Mouse (Mus musculus): ENCODE results near the gene Acot8.
"Not testable (repeated sequence)": the region's sequence is repeated elsewhere in the genome, so short reads cannot be mapped to it uniquely, and the experiment has no call there.

The Acot8 gene

DNA sequence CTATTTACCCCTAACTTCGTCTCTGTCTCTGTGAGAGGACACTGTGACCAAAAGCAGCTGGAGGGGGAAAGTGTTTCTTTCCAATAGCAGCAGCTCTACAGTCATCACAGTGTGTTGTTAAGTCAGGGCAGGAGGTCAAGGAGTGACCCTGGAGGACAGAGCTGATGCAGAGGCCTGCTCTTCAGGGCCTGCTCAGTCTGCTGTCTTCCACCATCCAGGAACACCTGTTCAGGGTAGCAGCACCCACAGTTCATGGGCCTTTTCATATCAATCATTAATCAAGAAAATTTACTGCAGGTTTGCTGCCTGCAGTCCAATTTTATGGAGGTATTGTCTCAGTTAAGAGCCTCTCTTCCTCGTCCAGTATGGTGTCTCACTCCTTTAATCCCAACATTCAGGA, 8.9 kb upstream of the Acot8 start:
- in situ Hi-C loops (cut with MboI, MseI), result no loop called here

GRCm38 (mm10) chr2:164806614-164807013, 1.9 kb upstream of the Acot8 start:
- in situ Hi-C loops (cut with MboI, MseI), result no loop called here

DNA sequence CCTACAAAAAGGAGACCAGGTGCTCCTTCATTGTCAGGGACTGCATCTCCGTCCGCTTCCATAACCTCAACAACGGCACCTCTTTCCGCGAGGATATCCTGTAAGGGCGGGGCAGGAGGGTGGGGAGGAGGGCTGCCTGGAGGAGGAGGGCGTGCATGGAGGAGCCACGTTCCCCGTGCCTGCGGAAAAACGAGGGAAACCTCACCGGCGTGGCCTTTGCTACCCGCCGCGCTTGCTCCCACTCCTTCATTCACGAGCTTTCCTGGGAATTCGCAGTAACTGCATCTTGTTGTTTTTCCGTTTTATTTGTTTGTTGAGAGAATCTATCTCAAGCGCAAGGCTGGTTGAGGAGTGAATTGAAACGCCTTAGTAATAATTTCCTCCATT, 643 bp upstream of the Acot8 start:
- in situ Hi-C loops (cut with MboI, MseI), result no loop called here

DNA sequence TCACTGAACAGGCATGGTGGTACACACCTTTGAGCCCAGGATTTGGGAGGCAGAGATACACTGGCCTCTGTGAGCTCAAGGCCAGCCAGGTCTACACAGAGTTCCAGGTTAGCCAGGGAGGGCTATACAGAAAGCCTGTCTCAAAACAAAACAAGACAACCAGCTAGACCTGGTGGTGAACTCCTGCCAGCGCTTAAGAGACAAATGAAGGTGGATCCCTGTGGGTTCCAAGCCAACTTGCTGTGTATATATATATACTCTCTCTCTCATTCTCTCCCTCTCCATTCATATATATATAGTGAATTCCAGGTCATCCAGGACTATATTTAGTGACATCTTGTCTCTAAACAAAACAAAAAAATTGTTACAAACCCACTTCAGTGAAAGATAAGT, 765 bp downstream of the Acot8 start:
- in situ Hi-C loops (cut with MboI, MseI), result no loop called here

GRCm38 (mm10) chr2:164803201-164803920, 1.3 kb downstream of the Acot8 start:
- in situ Hi-C loops (cut with MboI, MseI), result no loop called here

- in situ Hi-C loops (cut with MboI, MseI), result no loop called here
Measured at GRCm38 (mm10) chr2:164800252-164801004, 4.3 kb downstream of the Acot8 start.

- in situ Hi-C loops (cut with MboI, MseI), result not testable (repeated sequence)
Measured at GRCm38 (mm10) chr2:164798554-164798953, 6.1 kb downstream of the Acot8 start.

DNA sequence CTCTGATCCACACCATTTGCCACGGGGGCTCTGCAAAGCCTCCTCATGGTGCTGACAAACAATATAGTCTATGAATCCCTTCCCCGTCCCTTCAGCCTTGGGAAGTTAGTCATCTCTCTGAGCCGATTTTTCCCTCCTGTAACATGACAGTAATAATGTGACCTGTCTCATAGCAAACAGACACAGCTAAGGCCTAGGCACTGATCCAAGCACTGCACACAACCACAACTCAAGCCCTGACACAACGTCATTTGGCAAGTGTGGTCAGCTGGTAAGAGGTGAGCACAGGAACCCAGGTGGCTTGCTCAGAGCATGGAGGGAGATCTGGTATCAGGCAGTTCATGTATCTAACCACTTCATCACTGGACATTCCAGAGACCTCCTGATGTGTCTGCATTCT, 8.8 kb downstream of the Acot8 start:
- in situ Hi-C loops (cut with MboI, MseI), result no loop called here

GRCm38 (mm10) chr2:164794293-164794692, 10.4 kb downstream of the Acot8 start:
- in situ Hi-C loops (cut with MboI, MseI), result no loop called here

DNA sequence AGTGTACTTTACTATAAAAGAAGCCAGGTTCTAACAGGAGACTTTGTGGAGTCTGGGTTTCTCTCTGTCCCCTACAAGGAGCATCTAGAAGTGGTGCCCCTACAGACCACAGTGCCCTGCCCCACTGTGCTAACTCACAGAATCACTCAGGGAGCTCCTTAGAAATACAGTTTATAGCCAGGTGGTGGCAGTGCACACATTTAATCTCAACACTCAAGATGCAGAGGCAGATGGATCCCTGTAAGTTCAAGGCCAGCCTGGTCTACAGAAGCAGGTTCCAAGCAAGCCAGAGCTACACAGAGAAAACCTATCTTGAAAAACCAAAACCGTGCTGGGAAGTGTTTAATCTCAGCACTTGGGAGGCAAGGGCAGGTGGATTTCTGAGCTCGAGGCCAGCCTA, 10.9 kb downstream of the Acot8 start:
- in situ Hi-C loops (cut with MboI, MseI), result no loop called here

DNA sequence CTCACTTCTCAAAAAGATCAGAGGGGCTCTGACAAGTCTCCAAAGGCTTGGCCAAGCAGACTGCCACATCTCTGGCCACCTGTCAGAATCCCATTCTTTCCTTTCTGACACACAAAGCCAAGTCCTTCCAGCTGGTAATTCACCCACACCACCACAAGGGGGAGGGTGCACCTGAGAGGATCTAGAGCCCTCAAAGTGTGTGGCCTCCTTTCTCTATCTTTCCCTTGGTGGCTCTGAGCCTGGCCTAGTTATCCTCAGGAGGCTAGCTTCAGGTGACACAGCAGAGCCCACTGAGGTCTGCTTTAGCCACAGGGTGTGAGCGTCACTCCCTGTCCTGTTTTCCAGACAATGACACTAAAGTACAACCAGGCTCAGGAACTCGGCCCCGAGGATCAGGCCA, 11.4 kb downstream of the Acot8 start:
- in situ Hi-C loops (cut with MboI, MseI), result no loop called here

- in situ Hi-C loops (cut with MboI, MseI), result no loop called here
Measured at GRCm38 (mm10) chr2:164792400-164793190, 12.1 kb downstream of the Acot8 start.

- in situ Hi-C loops (cut with MboI, MseI), result no loop called here
Measured at GRCm38 (mm10) chr2:164791841-164792261, 12.8 kb downstream of the Acot8 start.

DNA sequence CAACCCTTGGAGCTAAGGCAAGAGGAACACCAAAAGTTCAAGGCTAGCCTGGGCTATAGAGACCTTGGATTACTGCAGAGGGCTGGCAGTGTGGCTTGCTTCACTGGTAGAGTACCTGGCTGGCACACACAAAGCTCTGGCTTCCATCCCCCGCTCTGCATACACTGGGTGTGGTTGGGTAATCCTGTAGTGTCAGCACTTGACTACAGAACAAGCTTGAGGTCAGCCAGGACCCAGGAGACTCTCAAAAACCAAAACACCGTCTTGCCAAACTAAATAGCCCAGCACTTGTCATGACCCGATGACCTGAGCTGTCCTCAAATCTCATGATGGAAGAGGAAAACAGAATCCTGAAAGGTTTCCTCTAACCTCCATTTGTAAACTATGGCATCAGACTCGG, 14.2 kb downstream of the Acot8 start:
- in situ Hi-C loops (cut with MboI, MseI), result no loop called here

- in situ Hi-C loops (cut with MboI, MseI), result no loop called here
Measured at GRCm38 (mm10) chr2:164788411-164788810, 16.3 kb downstream of the Acot8 start.

GRCm38 (mm10) chr2:164787779-164788178, 16.9 kb downstream of the Acot8 start:
- in situ Hi-C loops (cut with MboI, MseI), result no loop called here

GRCm38 (mm10) chr2:164787032-164787431, 17.6 kb downstream of the Acot8 start:
- in situ Hi-C loops (cut with MboI, MseI), result no loop called here

GRCm38 (mm10) chr2:164786388-164786885, 18.2 kb downstream of the Acot8 start:
- in situ Hi-C loops (cut with MboI, MseI), result no loop called here

GRCm38 (mm10) chr2:164785481-164786387, 18.9 kb downstream of the Acot8 start, which contains the start of gene Snx21:
TSS of gene Snx21 (plus strand) at chr2:164785823.
- in situ Hi-C loops (cut with MboI, MseI), result no loop called here

DNA sequence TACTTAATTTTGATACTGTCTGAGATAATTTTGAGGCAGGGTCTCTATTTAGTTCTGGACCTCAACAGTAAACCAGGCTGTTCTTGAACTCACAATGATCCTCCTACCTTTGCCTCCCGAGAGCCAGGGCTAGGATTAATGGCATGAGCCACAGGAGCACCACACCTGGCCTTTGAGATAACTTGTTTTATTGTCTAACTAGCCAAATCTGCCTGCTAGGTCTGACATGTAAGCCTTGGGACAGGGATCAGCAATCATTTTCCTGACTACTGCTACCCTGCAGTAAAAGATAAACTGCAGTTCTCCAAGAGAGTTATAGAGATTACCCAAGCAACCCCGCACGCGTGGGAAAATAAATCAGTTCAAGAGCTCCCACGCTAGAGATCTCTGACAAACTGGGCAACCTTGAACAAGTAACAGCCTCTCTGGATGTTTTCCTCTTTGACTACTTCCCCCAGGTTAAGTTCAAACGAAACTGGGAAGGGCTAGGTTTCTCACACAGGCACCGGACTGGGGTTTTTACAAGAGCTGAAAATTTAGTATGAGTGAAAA, 19.7 kb downstream of the Acot8 start:
- in situ Hi-C loops (cut with MboI, MseI), result no loop called here
